In genomic region chr3:153783928-153784570, GRCm38 (mm10) we compare ENCODE assay signal across 23 mouse cellular contexts. TPM values are rescaled to one million over a fixed set of nuclear protein-coding genes. Genes with fewer than 3 reads are reported as not detected.
DNase-seq lines count a peak whose midpoint lies in the region; ATAC-seq lines count a peak whose summit lies in the region.
"Had no signal": no experiment of that assay in that cellular context is flagged by ENCODE, and none has a peak within 500 bp of the region (broad histone marks: within the 10 kb centered on the region; RNA-seq: fewer than 3 reads in every experiment).

No protein-coding gene starts in this region.

- no peaks in the 10 kb centered on the region for H3K9me3 ChIP-seq in liver, embryonic 11.5 days (ENCODE audit: control insufficient read depth, low read length)
- no peaks in the 10 kb centered on the region for H3K9me3 ChIP-seq in intestine, embryonic 15.5 days
- H3K9me3 ChIP-seq in stomach, embryonic 15.5 days = no peaks in the 10 kb centered on the region
- H3K9me3 ChIP-seq: embryonic facial prominence, embryonic 15.5 days; forebrain, embryonic 10.5 days; G1E; liver, embryonic 12.5 days; midbrain, embryonic 12.5 days; neural tube, embryonic 13.5 days had no signal

- intact Hi-C loops in heart, postnatal 36 days (cut with DNase I) = no loop called here

- H3K9ac ChIP-seq in liver, embryonic 11.5 days (ENCODE audit: low read depth, low read length) = no peak overlapping the region
- H3K9ac ChIP-seq in intestine, embryonic 15.5 days = no peak overlapping the region
- no peak overlapping the region for H3K9ac ChIP-seq in stomach, embryonic 15.5 days
- H3K9ac ChIP-seq: embryonic facial prominence, embryonic 15.5 days; liver, embryonic 12.5 days; midbrain, embryonic 12.5 days; neural tube, embryonic 13.5 days had no signal

- no peak overlapping the region for H3K27ac ChIP-seq in liver, embryonic 11.5 days (ENCODE audit: low read depth, low read length)
- peak overlapping the region; percentile 61; the same call in 1 of the 2 replicates for H3K27ac ChIP-seq in intestine, embryonic 15.5 days
- H3K27ac ChIP-seq in stomach, embryonic 15.5 days = peak overlapping the region; percentile 68; the same call in 1 of the 2 replicates
- H3K27ac ChIP-seq: embryonic facial prominence, embryonic 15.5 days; forebrain, embryonic 10.5 days; layer of hippocampus, adult 2 months; liver, embryonic 12.5 days; midbrain, embryonic 12.5 days; neural tube, embryonic 13.5 days had no signal

- peaks cover 5% of the 10 kb centered on the region for H3K4me1 ChIP-seq in liver, embryonic 11.5 days (replicated peaks; ENCODE audit: control insufficient read depth, insufficient read depth, low read length)
- H3K4me1 ChIP-seq in intestine, embryonic 15.5 days (replicated peaks) = peaks cover 11% of the 10 kb centered on the region
- H3K4me1 ChIP-seq in stomach, embryonic 15.5 days = peaks cover 12% of the 10 kb centered on the region
- H3K4me1 ChIP-seq: embryonic facial prominence, embryonic 15.5 days; midbrain, embryonic 12.5 days had no signal

- 0 out of 2 replicates have a peak, but pooled peaks have one; percentile 30 for ATAC-seq in liver, embryonic 11.5 days (replicated peaks; ENCODE audit: low FRiP score)
- peak; percentile 88 for ATAC-seq in intestine, embryonic 15.5 days
- ATAC-seq in stomach, embryonic 15.5 days (ENCODE audit: insufficient read depth, low FRiP score, low read depth) = 0 out of 2 replicates have a peak, but pooled peaks have one; percentile 51
- ATAC-seq: CD4-positive, CD25-positive, alpha-beta regulatory T cell, adult 4 months had no signal

- H3K4me3 ChIP-seq in liver, embryonic 11.5 days (ENCODE audit: low read depth, low read length) = no peak overlapping the region
- no peak overlapping the region for H3K4me3 ChIP-seq in intestine, embryonic 15.5 days (replicated peaks)
- no peak overlapping the region for H3K4me3 ChIP-seq in stomach, embryonic 15.5 days (replicated peaks)
- H3K4me3 ChIP-seq: embryonic facial prominence, embryonic 15.5 days; forebrain, embryonic 10.5 days; layer of hippocampus, adult 2 months; liver, embryonic 12.5 days; midbrain, embryonic 12.5 days; neural tube, embryonic 13.5 days had no signal

- H3K4me2 ChIP-seq in liver, embryonic 11.5 days = no peak overlapping the region
- H3K4me2 ChIP-seq in intestine, embryonic 15.5 days (replicated peaks) = peak overlapping the region; percentile 18; the same call in 1 of the 2 replicates
- H3K4me2 ChIP-seq in stomach, embryonic 15.5 days = peak overlapping the region; percentile 31; the same call in 1 of the 2 replicates
- H3K4me2 ChIP-seq: embryonic facial prominence, embryonic 15.5 days; liver, embryonic 12.5 days; midbrain, embryonic 12.5 days; neural tube, embryonic 13.5 days had no signal

- WGBS in liver, embryonic 11.5 days = 47% methylated on average over 8 of the region's 8 CpGs
- 33% methylated on average over 8 of the region's 8 CpGs for WGBS in intestine, embryonic 15.5 days
- WGBS in stomach, embryonic 15.5 days = 30% methylated on average over 8 of the region's 8 CpGs

- no peaks in the 10 kb centered on the region for H3K36me3 ChIP-seq in liver, embryonic 11.5 days (ENCODE audit: control insufficient read depth, insufficient read depth, low read length)
- H3K36me3 ChIP-seq in intestine, embryonic 15.5 days = no peaks in the 10 kb centered on the region
- no peaks in the 10 kb centered on the region for H3K36me3 ChIP-seq in stomach, embryonic 15.5 days
- H3K36me3 ChIP-seq: embryonic facial prominence, embryonic 15.5 days; forebrain, embryonic 10.5 days; G1E; liver, embryonic 12.5 days; midbrain, embryonic 12.5 days; neural tube, embryonic 13.5 days had no signal

- peak; percentile 72 for DNase-seq in heart, adult 11 months
- no peak for DNase-seq in heart, postnatal 36 days
- DNase-seq in liver, embryonic 11.5 days (ENCODE audit: low spot score) = no peak
- DNase-seq in liver = no peak
- DNase-seq in cerebellum, adult 9-10 months = no peak
- no peak for DNase-seq in urinary bladder, adult 2 months (ENCODE audit: low spot score)
- DNase-seq: cerebellum, postnatal 10 days; embryo, embryonic 11 days; gastrocnemius, postnatal 25 days; left cerebral cortex, postnatal 4 days had no signal

- H3K27me3 ChIP-seq in liver, embryonic 11.5 days (replicated peaks; ENCODE audit: control insufficient read depth, insufficient read depth, low read length) = no peaks in the 10 kb centered on the region
- no peaks in the 10 kb centered on the region for H3K27me3 ChIP-seq in intestine, embryonic 15.5 days (replicated peaks)
- H3K27me3 ChIP-seq in stomach, embryonic 15.5 days (replicated peaks) = no peaks in the 10 kb centered on the region
- H3K27me3 ChIP-seq: embryonic facial prominence, embryonic 15.5 days; midbrain, embryonic 12.5 days; neural tube, embryonic 13.5 days had no signal

RNA-seq across cellular contexts. Expression of gene St6galnac3, which starts 59.1 kb away (rescaled TPM):
- total RNA-seq in heart, postnatal 36 days (2021) = 1 to 10 TPM; 4.1 to 6.6 TPM
- 21.8 and 27.2 TPM in 2 replicates for polyA plus RNA-seq in liver, embryonic 11.5 days (2014; fragmentation: Nextera tagmentation; extraction: Ambion mirVana)
- 34.5 and 35.1 TPM in 2 replicates for polyA plus RNA-seq in intestine, embryonic 15.5 days (2015; fragmentation: Nextera tagmentation; extraction: Ambion mirVana)
- 36.6 and 39.8 TPM in 2 replicates for polyA plus RNA-seq in stomach, embryonic 15.5 days (2015; fragmentation: Nextera tagmentation; extraction: Ambion mirVana)
- polyA plus RNA-seq in urinary bladder, adult 2 months (2012; rRNA removed) = 2.9 and 4.3 TPM in 2 replicates

RNA-seq across cellular contexts. Expression of gene Asb17, which starts 60.0 kb away (rescaled TPM):
- not detected for total RNA-seq in heart, postnatal 36 days (2021)
- polyA plus RNA-seq in liver, embryonic 11.5 days (2014; fragmentation: Nextera tagmentation; extraction: Ambion mirVana) = 8.3 and 9.6 TPM in 2 replicates
- polyA plus RNA-seq in intestine, embryonic 15.5 days (2015; fragmentation: Nextera tagmentation; extraction: Ambion mirVana) = 0.09 TPM in 1 of 2 replicates, not detected in the other
- 0.30 and 0.82 TPM in 2 replicates for polyA plus RNA-seq in stomach, embryonic 15.5 days (2015; fragmentation: Nextera tagmentation; extraction: Ambion mirVana)
- polyA plus RNA-seq in urinary bladder, adult 2 months (2012; rRNA removed) = 0.11 TPM in 1 of 2 replicates, not detected in the other
- total RNA-seq: adrenal gland, postnatal 4 days; gastrocnemius, postnatal 25 days; heart, postnatal 25 days; layer of hippocampus, adult 2 months; left cerebral cortex, postnatal 4 days had no signal
- polyA plus RNA-seq: CD4-positive, CD25-positive, alpha-beta regulatory T cell, adult 4 months; thymus, postnatal 0 days had no signal

Comparison
In these comparisons a context has a peak if more than half of its experiments do, and no peak if none do; other contexts are left out.
1. ATAC-seq: peak in every context shown above with its lines; median percentile 88 in intestine, embryonic 15.5 days; 51 in stomach, embryonic 15.5 days; 30 in liver, embryonic 11.5 days.